Mouse (Mus musculus) brain, embryonic 14.5 days (tissue): ENCODE measurements around the gene Cryaa.

Source experiments
- CTCF ChIP-seq: fragments of 200-500 bp; IDR thresholded peaks from 2 replicates; pipeline ENCODE4 v1.5.1; 2012; ENCODE audit warnings: inconsistent platforms, mild to moderate bottlenecking, moderate library complexity, borderline replicate concordance; ENCODE audit not compliant: insufficient read depth, insufficient read length; ENCODE audit errors: extremely low read depth
- POLR2A ChIP-seq: fragments of 200-500 bp; IDR thresholded peaks from 2 replicates; pipeline ENCODE4 v1.6.1; 2012; ENCODE audit warnings: mild to moderate bottlenecking, inconsistent platforms, borderline replicate concordance; ENCODE audit not compliant: poor library complexity, insufficient read depth, insufficient read length, severe bottlenecking; ENCODE audit errors: extremely low read depth

DNA sequence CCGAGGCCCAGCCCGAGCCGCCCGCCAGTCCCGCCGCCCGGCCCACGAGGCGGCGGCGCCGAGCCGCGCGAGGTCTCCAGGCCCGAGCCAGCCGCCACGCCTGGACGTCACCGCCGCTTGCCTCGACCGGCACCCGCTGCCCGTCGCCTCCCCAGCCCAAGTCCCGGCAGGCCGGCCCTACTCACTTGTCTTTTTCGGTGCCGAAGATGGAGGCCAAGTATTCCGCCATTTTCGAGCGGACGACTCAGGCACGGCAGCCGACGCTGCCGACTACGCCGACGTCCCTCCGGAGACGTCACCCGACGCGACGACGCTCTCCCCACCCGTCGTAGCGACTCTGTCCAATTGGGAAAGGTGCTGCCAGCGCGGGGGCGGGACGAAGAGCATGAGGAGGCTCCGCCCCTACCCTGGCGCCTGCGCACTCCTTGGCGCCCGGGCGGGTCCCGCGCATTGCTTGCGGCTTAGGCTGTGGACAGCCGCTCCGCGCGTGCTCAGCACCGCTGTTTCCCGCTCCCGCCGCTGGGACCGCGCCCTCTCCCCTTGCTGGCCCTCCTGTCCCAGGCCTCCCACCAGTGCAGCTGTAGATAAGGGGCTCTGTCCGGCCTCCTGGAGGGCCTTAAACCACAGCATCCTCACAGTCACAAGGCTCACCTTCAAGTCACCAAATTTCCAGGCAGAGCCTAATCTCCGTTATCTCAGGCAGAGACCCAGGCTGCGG lies 19.0 kb upstream of the Cryaa start, which contains the start of gene U2af1:
- no peak for TF ChIP-seq CTCF
- TF ChIP-seq POLR2A = peak; percentile 94
